Mouse (Mus musculus) kidney, adult 18-20 months (tissue): ENCODE measurements around the gene Col25a1.

Experiments used
- DNase-seq: peaks from one replicate; pipeline ENCODE4 v3.0.0; 2021

Col25a1 gene

DNA sequence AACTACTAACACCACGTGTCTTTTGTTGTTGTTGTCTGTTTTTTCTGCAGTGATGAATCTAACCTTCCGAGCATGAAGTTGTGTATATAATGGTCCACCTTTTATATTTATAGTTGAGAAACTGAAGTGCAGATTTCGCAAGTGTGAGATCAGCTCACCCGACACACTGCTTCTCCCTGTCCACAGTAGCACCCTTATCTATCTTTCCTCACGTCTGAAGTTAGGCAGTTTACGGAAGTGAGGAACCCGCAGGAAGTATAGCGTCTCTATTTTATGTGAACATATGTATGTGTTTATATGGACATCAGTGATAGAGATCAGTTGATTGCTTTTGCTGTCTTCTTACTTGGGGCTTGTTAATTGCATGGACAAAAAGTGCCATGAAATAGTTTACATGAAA, 463.7 kb downstream of the Col25a1 start:
- DNase-seq, result no peak

DNA sequence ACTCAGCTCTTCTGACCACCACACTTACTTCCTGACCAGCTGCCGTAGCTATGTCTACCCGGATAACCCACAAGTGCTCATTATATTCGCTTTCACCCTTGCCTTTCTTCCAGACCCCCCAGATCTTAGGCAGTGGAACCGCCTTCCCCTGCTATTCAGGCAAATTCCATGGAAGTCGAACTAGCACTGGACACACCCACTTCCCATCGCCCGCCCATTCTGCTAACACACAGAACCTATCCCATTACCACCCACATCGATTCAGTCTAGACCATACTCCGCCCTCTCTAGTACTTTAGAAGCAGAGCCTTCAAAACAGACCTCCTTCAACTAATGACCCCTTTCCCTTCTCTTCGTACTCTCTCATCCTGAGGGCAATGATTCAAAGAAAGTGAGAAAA, 470.2 kb downstream of the Col25a1 start:
- no peak for DNase-seq

DNA sequence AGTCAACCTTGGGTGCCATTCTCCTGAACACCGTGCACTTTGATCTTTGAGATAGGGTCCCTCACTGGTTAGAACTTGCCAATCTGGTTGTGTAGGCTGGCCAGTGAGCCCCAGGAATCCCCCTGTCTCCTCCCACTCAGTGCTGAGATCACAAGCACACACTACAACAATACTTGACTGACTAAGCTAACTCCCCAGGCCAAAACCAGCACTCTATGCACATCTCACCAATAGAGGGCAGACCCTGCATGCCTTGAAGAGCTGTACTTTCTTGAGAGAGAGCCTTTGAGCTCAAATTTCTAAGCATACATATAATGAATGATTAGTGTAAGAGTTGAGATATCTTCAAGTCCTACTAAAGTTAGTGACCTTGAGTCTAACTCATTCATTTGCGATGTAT, 476.6 kb downstream of the Col25a1 start:
- peak; percentile 19 for DNase-seq

DNA sequence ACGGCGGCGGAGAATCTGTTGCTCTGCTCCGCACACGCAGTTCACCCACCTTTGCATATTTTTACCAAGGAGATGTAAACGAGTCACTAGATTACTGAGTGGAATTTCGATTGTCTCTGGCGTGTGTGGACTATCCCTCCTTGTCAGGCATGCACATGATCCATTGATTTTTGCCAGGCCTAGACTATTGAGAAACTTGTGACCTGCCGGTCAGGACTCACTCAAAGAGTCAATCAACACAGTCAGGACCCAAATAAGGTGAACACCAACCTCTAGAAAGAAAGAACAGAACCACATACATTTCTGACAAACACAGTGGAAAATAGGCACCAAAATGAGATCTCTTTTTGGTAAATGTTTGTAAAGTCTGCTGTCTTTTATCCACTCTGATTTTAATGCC, 483.1 kb downstream of the Col25a1 start:
- DNase-seq, result no peak

DNA sequence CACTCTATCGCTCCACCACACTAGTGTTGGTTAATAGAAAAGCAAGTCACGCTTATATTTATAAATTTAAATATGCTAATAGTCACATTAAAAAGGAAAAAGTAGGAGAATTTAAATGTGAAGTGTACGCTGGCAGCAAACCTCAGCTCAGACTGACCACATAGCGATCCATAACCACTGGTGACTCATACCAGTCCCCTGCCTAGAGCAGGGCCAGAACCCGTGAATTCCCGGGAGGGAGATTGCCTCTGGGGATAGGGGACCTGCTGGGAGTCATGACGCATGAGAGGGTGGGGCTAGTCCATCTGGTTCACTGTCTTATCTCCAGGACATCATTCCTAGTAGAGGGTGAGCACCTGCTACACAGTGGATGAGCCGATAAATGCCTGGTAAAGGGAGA, 484.3 kb downstream of the Col25a1 start:
- no peak for DNase-seq

DNA sequence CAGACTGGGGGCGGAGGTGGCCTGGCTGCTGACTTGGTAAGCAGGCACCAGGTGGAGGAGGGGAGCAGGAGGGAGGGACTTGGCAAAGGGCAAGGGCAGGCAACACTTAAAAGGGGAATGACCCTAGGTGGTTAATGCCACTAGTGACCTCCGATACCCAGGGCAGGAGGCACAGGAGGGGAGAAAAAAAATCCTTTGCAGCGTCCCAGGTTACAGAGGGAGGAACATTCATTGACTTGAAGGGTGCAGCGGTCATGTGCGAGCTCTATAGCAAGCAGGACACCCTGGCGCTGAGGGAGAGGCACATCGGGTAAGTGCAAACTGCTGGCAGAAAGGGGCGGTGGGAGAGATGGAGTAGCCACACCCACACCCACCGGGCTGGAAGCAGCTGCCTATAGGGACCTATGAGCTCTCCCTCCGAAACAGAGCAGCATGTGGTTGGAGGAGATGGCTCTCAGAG, 486.2 kb downstream of the Col25a1 start, which contains the start of gene Etnppl:
Gene Etnppl (plus strand): TSS at position 10 of the 460 bp plus-strand sequence.
- DNase-seq, result peak; percentile 61

DNA sequence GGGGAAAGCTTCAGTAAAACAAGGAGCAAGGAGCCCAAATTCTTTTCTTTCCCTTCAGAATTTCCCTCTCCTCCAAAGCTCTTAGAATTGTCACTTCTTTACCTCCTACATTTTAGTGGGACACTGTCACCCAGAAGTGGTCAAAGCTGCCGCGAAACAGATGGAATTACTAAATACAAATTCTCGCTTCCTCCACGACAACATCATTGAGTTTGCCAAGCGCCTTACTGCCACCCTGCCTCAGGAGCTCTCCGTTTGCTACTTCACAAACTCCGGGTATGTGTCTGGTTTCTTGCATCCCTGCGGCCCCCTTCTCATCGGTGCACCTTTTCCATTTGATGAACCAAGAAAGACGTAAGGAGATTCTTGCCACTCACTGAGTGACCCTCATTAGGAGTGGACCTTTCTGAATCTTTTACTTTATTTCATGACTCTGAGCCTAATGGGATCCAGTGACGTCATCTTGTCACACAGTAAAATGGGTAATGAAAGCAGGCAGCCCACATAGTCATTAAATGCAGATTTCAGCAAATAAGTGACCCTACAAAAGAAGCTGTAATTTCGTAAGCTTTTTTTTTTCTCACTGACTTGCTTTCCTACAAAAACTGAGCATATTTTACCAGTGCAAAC, 489.3 kb downstream of the Col25a1 start:
- DNase-seq, result no peak

DNA sequence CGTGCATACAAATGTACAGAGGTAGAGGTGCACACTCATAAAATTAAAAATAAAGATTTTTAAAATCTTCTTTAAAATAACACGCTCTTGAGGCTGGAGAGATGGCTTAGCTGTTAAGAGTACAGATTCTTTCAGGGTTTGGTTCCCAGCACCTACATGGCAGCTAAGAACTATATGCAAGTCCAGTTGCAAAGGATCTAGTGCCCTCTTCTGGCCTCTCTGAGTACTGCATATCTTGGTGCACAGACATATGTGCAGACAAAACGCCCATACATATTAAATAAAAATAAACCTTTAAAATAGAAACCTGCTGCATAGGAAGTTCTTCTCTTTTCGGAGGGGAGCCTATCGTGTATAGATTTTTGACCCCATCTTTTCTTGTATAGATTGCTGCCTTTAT, 497.1 kb downstream of the Col25a1 start:
- no peak for DNase-seq

DNA sequence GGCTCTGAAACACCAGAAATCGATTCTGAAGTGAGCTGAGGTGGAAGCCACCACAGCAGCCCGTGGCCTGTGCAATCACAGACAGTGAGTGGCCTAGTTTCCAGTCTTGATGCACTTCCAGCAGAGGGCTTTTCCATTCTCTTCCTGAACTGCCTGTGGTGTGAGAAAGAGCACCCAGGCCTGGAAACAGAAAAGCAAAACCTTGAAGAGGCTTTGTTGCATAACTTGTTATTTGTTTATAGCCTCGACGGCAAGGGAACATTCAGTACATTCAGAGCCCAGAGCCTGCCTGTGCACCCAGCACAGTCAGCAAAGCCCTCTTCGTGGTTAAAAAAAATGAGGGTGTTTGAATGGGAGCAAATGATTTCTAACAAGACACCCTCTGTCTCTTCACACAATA, 502.6 kb downstream of the Col25a1 start:
- DNase-seq, result no peak

DNA sequence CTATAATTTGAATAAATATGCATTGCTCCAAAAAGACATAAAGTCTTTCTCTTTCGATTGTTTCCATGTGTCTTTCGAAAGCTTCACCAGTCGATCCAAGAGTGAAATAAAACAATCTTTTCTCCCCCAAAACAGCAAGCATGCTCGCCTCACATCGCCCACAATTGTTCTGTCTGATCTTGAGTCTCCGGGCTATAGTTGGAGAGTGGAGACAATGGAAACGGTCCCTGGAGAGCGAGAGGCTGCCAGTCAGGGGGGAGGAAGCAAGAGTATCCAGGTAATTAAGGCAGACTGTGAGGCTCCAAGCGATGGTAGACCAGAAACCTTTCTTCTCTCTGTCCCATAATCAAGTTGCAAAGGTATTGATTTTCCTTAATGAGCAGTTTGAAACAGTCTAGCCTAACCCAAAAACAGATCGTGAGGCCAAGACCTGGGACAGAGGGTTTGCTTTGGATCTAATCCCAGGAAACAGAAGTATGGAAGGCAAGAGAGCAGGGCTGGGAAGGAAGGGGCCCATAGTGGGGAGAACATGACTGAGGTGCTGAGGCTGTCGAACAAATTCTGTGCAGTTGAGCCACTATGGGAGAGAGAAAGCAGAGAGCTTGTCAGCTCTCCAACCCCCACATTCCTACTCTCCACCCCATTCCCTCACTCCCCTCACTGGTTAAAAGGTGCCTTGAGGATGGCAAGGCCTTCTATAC, 515.0 kb downstream of the Col25a1 start:
- no peak for DNase-seq
